Mouse (Mus musculus): ENCODE measurements around the gene Tsacc.
"Not testable (repeated sequence)": the region's sequence is repeated elsewhere in the genome, so short reads cannot be mapped to it uniquely, and the experiment has no call there.

Gene Tsacc

GRCm38 (mm10) chr3:88296561-88297318 is at the start of gene Tsacc, which contains the start of gene Cct3:
Tsacc (minus strand) TSS chr3:88296999.
Cct3 (plus strand) TSS chr3:88297116.
- DNase-seq, result peak; percentile 96

GRCm38 (mm10) chr3:88339006-88339405 is 42.2 kb upstream of the Tsacc start:
- no peak for DNase-seq

- DNase-seq, result no peak
Observed at GRCm38 (mm10) chr3:88338316-88338715, 41.5 kb upstream of the Tsacc start.

DNA sequence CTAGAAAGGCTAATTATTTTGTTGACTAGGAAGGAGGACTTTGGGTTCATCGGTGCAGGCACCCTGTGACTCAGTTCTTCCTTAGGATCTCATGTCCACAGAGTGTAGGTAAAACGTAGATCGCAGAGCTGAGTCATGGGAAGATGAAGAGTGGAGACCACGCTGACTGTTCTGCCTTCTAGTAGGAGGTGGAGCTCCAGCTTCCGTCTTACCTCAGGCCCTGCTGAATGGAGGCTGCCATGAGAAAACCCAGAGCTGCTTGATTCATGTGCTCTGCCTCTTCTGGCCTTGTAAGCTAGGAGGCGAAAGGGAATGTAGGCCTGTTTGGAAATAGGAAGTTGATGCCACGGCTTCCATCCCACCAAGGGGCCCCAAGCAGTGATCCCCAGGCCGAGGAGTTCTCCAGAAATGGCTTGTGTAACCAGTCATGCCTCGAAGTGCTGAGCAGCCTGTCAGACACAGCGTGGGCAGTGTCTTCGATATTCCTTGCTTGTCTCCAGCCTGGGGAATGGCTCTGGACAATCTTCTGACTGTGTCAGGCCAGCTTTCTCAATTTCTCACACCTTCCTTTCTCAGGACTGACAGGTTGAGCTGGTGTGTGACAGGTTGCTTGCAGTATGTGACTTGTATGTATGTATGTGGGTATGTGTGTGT is 40.7 kb upstream of the Tsacc start:
- DNase-seq, result no peak

DNA sequence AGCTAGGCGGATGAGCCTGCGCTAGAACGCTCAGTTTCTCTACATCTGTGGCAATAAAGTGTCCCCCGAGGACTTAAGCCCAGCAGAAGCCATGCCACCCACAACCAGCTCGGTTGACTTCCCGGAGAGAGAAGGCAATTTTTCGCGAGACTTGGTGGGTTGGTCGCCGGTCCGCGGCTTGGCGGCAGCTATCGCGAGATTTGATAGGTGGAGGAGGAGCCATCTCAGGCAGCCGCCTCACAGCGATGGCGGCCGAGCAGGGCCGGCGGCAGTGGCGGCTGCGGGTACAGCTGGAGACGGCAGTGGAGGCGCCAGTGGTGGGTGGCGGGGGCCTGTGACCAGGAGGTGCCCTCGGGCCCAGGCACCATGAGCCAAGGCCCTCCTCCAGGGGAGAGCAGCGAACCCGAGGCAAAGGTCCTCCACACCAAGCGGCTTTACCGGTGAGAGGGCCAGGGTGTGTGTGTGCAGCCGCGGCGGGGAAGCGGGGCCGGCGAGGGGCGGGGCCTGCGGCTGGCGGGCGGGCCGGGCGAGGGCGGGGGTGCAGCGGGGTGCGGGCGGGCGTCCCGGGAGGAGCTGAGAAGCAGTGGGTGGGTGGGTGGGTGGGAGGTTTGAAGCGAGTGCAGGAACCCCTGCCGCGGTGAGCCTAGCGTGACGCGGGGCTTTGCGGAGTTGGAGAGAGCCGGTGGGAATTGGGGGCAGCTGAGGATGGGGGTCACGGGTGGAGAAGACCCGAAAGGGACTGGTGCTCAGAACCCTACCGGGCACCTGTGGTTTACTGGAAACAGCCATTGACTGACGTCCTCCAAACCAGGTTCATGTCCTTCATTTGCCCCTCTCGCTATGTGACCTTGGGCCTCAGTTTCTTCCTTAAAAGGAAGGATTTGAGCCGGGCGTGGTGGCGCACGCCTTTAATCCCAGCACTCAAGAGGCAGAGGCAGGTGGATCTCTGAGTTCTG is 39.5 kb upstream of the Tsacc start, which contains the start of the genes Tmem79 and Smg5:
TSS of gene Tmem79 (minus strand) at position 91 of the 956 bp plus-strand sequence.
TSS of gene Smg5 (plus strand) at position 203 of the 956 bp plus-strand sequence.
- peak; percentile 93 for DNase-seq

GRCm38 (mm10) chr3:88335436-88336053 is 38.7 kb upstream of the Tsacc start:
- DNase-seq, result no peak

DNA sequence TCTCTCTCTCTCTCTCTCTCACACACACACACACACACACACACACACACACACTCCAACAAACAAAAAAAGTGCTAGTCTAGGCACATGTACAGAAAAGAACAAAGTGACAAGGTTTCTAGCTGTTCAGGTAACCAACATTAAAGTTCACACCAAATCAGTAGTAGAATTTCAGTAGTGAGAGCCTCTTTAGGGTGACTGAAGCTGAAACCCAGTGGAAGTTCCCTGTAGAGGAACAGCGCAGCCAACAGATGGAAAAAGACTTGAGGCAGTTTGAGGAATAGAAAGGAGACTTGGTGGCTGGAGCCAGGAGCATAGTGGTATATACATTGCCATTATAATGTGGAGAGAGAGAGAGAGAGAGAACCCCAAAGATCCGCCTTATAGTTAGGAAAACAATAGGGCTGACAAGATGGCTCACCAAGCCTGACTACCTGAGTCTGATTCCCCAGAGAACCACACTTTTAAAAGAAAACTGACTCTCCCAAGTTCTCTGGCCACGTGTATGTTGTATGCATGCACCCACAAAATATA is 38.2 kb upstream of the Tsacc start:
- no peak for DNase-seq

- no peak for DNase-seq
Observed at GRCm38 (mm10) chr3:88334029-88334658, 37.3 kb upstream of the Tsacc start.

- DNase-seq, result no peak
Observed at GRCm38 (mm10) chr3:88331282-88331681, 34.5 kb upstream of the Tsacc start.

DNA sequence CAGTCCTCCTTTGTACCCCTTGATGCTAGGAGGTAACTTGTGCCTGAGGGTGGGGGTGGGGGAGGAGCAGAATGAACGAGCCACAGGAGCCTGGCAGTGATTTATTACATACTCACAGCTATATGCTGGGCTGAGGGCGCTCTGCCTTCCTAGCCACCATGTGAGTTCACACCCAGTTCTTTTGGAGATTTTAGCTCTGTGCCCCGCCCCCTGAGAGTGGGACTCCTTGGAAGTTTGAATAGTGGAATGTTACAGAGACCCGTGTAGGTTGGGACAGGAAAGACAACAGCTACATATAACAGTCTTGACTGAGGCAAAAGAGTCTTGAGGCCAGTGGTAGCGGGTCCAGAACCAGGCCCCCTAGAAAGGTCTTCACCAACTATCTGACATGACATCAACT is 32.2 kb upstream of the Tsacc start:
- no peak for DNase-seq

GRCm38 (mm10) chr3:88324951-88325405 is 28.2 kb upstream of the Tsacc start, which contains the start of gene Glmp:
Glmp (plus strand) TSS chr3:88325023.
- DNase-seq, result peak; percentile 48

GRCm38 (mm10) chr3:88299172-88299571 is 2.4 kb upstream of the Tsacc start:
- no peak for DNase-seq

DNA sequence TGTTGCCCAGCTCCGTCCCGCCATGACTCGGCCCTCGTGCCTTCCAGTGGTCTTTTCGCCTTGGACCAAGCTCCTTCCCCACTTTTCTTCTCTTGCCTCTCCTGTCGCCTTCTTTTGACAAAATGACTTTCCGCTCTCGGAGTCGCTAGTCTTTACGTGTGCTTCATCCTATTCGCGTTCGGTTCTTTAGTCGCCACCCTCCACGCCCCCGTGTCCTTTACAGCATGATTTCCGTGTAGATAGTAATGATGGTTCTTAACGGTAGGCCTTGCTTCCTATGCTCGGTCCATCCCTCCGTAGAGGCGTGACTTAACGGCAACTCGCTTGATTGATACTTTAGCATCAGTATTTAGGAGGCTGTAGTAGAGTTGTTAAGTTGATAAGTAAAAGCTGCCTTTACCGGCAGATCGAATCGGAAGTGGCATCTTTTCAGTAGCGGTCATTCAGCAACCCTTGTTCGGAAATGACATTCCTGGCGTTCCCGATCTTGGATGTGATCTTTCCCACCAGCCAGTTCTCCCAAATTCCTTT is 587 bp upstream of the Tsacc start:
- no peak for DNase-seq

DNA sequence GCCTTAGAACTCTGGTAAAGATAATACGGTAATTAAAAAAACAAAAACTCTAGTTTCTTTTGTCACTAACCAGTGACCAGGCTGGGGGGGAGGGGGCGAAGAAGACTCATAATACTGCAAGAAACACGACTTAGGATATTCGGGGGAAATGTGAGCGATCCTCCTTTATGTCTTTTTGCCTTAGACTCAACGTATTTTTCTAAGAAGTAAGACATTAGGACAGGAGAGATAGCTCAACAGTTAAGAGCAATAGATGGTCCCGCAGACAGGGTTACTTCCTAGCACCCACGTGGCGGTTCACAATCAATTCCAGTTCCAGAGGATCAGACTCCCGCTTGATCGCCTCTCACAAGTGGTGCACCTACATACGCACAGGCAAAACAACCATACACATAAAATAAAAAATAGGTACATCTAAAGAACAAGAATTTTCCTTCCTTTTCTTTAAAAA is 664 bp downstream of the Tsacc start:
- DNase-seq, result no peak

DNA sequence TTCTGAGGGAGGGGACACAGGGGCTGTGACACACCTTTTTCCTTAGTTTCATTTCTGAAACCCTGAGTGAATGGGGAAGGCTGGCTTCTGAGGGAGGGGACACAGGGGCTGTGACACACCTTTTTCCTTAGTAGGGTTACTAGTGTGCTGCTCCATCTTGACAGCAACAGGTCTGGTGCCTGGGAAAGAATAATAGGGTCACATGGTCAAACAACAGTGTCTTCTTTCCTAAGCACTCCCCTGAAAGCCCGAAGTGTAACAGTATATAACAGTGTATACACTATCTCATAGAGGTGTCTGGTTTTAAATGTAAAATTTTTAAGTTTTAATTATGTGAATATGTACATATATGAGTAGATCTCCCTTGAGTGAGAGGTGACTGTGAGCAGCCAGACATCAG is 1.5 kb downstream of the Tsacc start:
- not testable (repeated sequence) for DNase-seq

DNA sequence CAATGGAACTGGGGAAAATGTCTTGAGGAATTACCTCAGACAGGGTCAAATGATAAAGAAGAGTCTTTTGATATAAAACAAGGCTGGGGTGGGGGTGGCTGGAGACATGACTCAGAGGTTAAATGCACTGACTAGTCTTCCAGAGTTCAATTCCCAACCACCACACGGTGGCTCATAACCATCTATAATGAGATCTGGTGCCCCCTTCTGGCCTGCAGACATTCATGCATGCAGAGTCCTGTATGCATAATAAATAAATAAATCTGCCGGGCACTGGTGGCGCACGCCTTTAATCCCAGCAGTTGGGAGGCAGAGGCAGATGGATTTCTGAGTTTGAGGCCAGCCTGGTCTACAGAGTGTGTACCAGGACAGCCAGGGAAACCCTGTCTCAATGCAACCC is 4.8 kb downstream of the Tsacc start:
- DNase-seq, result no peak

DNA sequence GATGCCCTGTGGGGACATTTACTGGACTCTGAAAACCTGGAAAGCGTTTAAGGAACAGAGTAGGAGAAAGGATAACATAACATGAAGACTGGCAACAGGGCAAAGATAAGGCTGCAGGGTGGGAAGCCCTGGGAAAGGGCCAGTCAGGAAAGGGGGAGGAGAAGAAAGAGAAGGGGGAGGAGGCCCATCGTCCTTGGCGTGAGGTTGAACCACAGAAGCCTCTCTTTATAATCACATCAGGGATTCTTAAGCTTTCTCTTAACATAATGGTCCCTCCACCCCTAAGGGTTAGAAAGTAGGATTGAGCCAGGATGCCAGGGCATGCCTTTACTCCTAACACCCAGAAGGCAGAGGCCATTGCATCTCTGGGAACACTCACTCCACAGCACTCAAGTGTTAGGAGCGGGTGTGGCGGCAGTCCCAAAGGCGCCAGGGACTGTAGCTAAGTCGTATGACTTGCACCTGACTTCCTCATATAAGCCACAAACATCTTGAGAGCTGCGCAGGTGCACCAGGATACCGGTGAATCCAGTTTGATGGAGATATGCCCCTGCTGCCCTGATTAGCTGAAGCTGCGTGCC is 8.6 kb downstream of the Tsacc start:
- not testable (repeated sequence) for DNase-seq

- no peak for DNase-seq
Observed at GRCm38 (mm10) chr3:88287110-88287509, 9.7 kb downstream of the Tsacc start, which contains the start of gene Gm38392. Gm38392 (minus strand) TSS chr3:88287210.

DNA sequence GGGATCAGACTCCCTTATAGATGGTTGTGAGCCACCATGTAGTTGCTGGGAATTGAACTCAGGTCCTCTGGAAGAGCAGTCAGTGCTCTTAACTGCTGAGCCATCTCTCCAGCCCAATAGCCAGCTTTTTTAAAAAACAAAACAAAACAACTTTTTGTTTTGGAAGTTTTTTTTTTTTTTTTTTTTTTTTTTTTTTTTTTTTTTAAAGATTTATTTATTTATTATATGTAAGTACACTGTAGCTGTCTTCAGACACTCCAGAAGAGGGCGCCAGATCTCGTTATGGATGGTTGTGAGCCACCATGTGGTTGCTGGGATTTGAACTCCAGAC is 11.3 kb downstream of the Tsacc start:
- not testable (repeated sequence) for DNase-seq

- not testable (repeated sequence) for DNase-seq
Observed at GRCm38 (mm10) chr3:88284815-88285564, 11.8 kb downstream of the Tsacc start.
